Mouse (Mus musculus) MEL (cell line): ENCODE data around the gene Zic5. TPM values are rescaled to one million over a fixed set of nuclear protein-coding genes. Genes with fewer than 3 reads are reported as not detected.

Experiments
- DNase-seq: peaks from one replicate; pipeline ENCODE4 v3.0.0; 2011; ENCODE audit warnings: low read depth, low spot score
- H3K27ac ChIP-seq: 2 replicates; pipeline ENCODE4 v1.5.1; 2012; ENCODE audit warnings: low read depth, mild to moderate bottlenecking, control low read depth, low read length, moderate library complexity; ENCODE audit not compliant: control insufficient read depth
- H3K27me3 ChIP-seq, 2 experiments: fragments of 150-350 bp in 1 of 2; sonication (generic) in 1 of 2; 2 replicates each; pipeline ENCODE4 v1.6.1; 2012; ENCODE audit warnings: low read length in 2 of 2, mild to moderate bottlenecking in 2 of 2, improper control_type of control experiment in 1 of 2, moderate library complexity in 1 of 2; ENCODE audit not compliant: insufficient read depth in 2 of 2, control insufficient read depth in 1 of 2
- H3K36me3 ChIP-seq, 2 experiments: 2 replicates each; pipeline ENCODE4 v1.6.1; 2012 to 2014; ENCODE audit warnings: low read length in 2 of 2, improper control_type of control experiment in 1 of 2, inconsistent platforms in 1 of 2, mild to moderate bottlenecking in 1 of 2; ENCODE audit not compliant: insufficient read depth in 2 of 2, control insufficient read depth in 1 of 2
- H3K4me1 ChIP-seq, 2 experiments: fragments of 150-350 bp in 1 of 2; sonication (generic) in 1 of 2; 2 replicates each; pipeline ENCODE4 v1.6.1; 2012; ENCODE audit warnings: low read length in 2 of 2, improper control_type of control experiment in 1 of 2, mild to moderate bottlenecking in 1 of 2; ENCODE audit not compliant: insufficient read depth in 2 of 2, control insufficient read depth in 1 of 2
- H3K4me3 ChIP-seq, 2 experiments: fragments of 150-350 bp in 1 of 2; sonication (generic) in 1 of 2; 2 replicates each; pipeline ENCODE4 v1.5.1; 2012; ENCODE audit warnings: low read depth in 2 of 2, low read length in 2 of 2, mild to moderate bottlenecking in 2 of 2, moderate library complexity in 2 of 2, control low read depth in 1 of 2, improper control_type of control experiment in 1 of 2; ENCODE audit not compliant: control insufficient read depth in 1 of 2, insufficient read depth in 1 of 2
- H3K79me2 ChIP-seq: 2 replicates; pipeline ENCODE4 v1.6.1; 2012; ENCODE audit warnings: mild to moderate bottlenecking, low read length, moderate library complexity; ENCODE audit not compliant: control insufficient read depth, poor library complexity, insufficient read depth
- H3K9ac ChIP-seq: 2 replicates; pipeline ENCODE4 v1.6.1; 2012; ENCODE audit warnings: low read depth, mild to moderate bottlenecking, control low read depth, low read length, moderate library complexity; ENCODE audit not compliant: control insufficient read depth, poor library complexity, severe bottlenecking
- H3K9me3 ChIP-seq: fragments of 150-350 bp; sonication (generic); replicated peaks from 2 replicates; pipeline ENCODE4 v1.6.1; 2012; ENCODE audit warnings: mild to moderate bottlenecking, low read length, improper control_type of control experiment, moderate library complexity; ENCODE audit not compliant: insufficient read depth
- CHD1 ChIP-seq: IDR thresholded peaks from 2 replicates; pipeline ENCODE4 v1.6.1; 2012; ENCODE audit warnings: low read depth, mild to moderate bottlenecking, inconsistent platforms, low read length, improper control_type of control experiment
- CHD2 ChIP-seq: IDR thresholded peaks from 2 replicates; pipeline ENCODE4 v1.6.1; 2011; ENCODE audit warnings: low read length, improper control_type of control experiment
- E2F4 ChIP-seq: IDR thresholded peaks from 2 replicates; pipeline ENCODE4 v1.6.1; 2011; ENCODE audit warnings: low read depth, low read length, improper control_type of control experiment, borderline replicate concordance
- ELF1 ChIP-seq: IDR thresholded peaks from 2 replicates; pipeline ENCODE4 v1.6.1; 2014; ENCODE audit warnings: low read depth, mild to moderate bottlenecking, inconsistent platforms, low read length, improper control_type of control experiment, moderate library complexity
- EP300 ChIP-seq, 2 experiments: IDR thresholded peaks; 2 replicates each; pipeline ENCODE4 v1.6.1; 2011; ENCODE audit warnings: improper control_type of control experiment in 2 of 2, low read length in 2 of 2, low read depth in 1 of 2, mild to moderate bottlenecking in 1 of 2
- ETS1 ChIP-seq: IDR thresholded peaks from 2 replicates; pipeline ENCODE4 v1.6.1; 2012; ENCODE audit warnings: low read depth, mild to moderate bottlenecking, inconsistent platforms, low read length, improper control_type of control experiment, moderate library complexity
- HCFC1 ChIP-seq: IDR thresholded peaks from 2 replicates; pipeline ENCODE4 v1.6.1; 2012; ENCODE audit warnings: low read depth, mild to moderate bottlenecking, inconsistent platforms, low read length, improper control_type of control experiment, moderate library complexity
- JUND ChIP-seq: IDR thresholded peaks from 2 replicates; pipeline ENCODE4 v1.6.1; 2011; ENCODE audit warnings: low read depth, mild to moderate bottlenecking, improper control_type of control experiment, low read length
- MAZ ChIP-seq: IDR thresholded peaks from 2 replicates; pipeline ENCODE4 v1.6.1; 2012; ENCODE audit warnings: low read depth, mild to moderate bottlenecking, inconsistent platforms, low read length, improper control_type of control experiment
- MXI1 ChIP-seq: IDR thresholded peaks from 2 replicates; pipeline ENCODE4 v1.6.1; 2011; ENCODE audit warnings: mild to moderate bottlenecking, low read depth, low read length, improper control_type of control experiment
- MYB ChIP-seq: IDR thresholded peaks from 2 replicates; pipeline ENCODE4 v1.6.1; 2011; ENCODE audit warnings: mild to moderate bottlenecking, low read depth, low read length, improper control_type of control experiment
- NRF1 ChIP-seq: IDR thresholded peaks from 2 replicates; pipeline ENCODE4 v1.6.1; 2014; ENCODE audit warnings: low read depth, mild to moderate bottlenecking, inconsistent platforms, low read length, improper control_type of control experiment, moderate library complexity; ENCODE audit not compliant: poor library complexity, insufficient read depth, severe bottlenecking
- POLR2A ChIP-seq, 2 experiments: IDR thresholded peaks; 2 replicates each; pipeline ENCODE4 v1.6.1; 2011 to 2012; ENCODE audit warnings: low read length in 2 of 2, mild to moderate bottlenecking in 2 of 2, control low read depth in 1 of 2, improper control_type of control experiment in 1 of 2, low read depth in 1 of 2, moderate library complexity in 1 of 2; ENCODE audit not compliant: control insufficient read depth in 1 of 2, insufficient read depth in 1 of 2, poor library complexity in 1 of 2
- SMC3 ChIP-seq: IDR thresholded peaks from 2 replicates; pipeline ENCODE4 v1.6.1; 2011; ENCODE audit warnings: low read depth, low read length, improper control_type of control experiment
- TAL1 ChIP-seq: IDR thresholded peaks from 2 replicates; pipeline ENCODE4 v1.6.1; 2012; ENCODE audit warnings: mild to moderate bottlenecking, inconsistent platforms, low read length, moderate library complexity, mixed read lengths
- TBP ChIP-seq: IDR thresholded peaks from 2 replicates; pipeline ENCODE4 v1.8.0; 2011; ENCODE audit warnings: low read depth, low read length, improper control_type of control experiment
- TCF12 ChIP-seq: IDR thresholded peaks from 2 replicates; pipeline ENCODE4 v1.6.1; 2014; ENCODE audit warnings: low read depth, mild to moderate bottlenecking, inconsistent platforms, low read length, improper control_type of control experiment, moderate library complexity
- USF2 ChIP-seq, 2 experiments: IDR thresholded peaks; 2 replicates each; pipeline ENCODE4 v1.6.1; 2011 to 2012; ENCODE audit warnings: improper control_type of control experiment in 2 of 2, low read length in 2 of 2, borderline replicate concordance in 1 of 2, inconsistent platforms in 1 of 2, low read depth in 1 of 2, mild to moderate bottlenecking in 1 of 2; ENCODE audit not compliant: insufficient read depth in 1 of 2
- polyA plus RNA-seq, 2 experiments: library from polyadenylated mRNA; stranded (reverse) in 1 of 2; unstranded in 1 of 2; fragments of >175 nt in 1 of 2; fragments of >200 nt in 1 of 2; gene quantifications; 2 replicates each; pipeline versions ENCODE4 v1.2.1 to v1.2.4; 2012; ENCODE audit warnings: low replicate concordance in 2 of 2, low read depth in 1 of 2; ENCODE audit not compliant: insufficient read length in 2 of 2, insufficient read depth in 1 of 2, missing spikeins in 1 of 2
- total RNA-seq: library from RNA; depleted of rRNA; stranded (reverse); fragments of 300-350 nt; gene quantifications from 2 replicates; pipeline ENCODE4 v1.2.3, GENCODE M21; 2012

Gene Zic5
- total and polyA plus RNA-seq, 3 experiments, result 10.4 to 50.6 (median 23.6) TPM

DNA sequence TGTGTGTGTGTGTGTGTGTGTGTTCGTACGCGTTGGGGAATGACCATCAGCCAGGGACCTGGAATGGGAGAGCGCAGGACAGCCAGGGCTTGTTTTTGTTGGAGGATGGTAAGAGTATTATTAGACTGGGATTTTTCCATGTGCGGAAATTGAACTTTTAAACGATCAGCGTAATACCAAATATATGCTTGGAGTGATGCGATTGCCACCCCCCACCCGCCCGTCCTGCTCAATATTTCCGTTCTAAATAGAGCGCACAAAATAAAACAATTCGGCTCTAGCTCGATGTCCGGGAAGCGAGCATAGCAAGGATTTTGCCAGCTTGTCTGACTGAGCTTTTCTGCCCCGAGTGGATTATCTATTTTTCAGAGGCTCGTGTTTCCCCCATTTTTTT lies 11.3 kb upstream of the Zic5 start:
- Histone ChIP-seq H3K9ac (no peak overlapping the region), H3K9me3 (no peaks in the 10 kb centered on the region), H3K4me3 (no peak overlapping the region), H3K79me2 (no peaks in the 10 kb centered on the region), H3K27me3 (no peaks in the 10 kb centered on the region), H3K27ac (no peak overlapping the region)
- no peak for DNase-seq
- TF ChIP-seq POLR2A (IDR thresholded peaks at IDR 0.05; ENCODE audit: control insufficient read depth in 1 of 2, insufficient read depth in 1 of 2, low read depth in 1 of 2, low read length in 2 of 2, poor library complexity in 1 of 2), result no peak
- no peak for TF ChIP-seq TAL1
- TF ChIP-seq NRF1, result no peak
- TF ChIP-seq ETS1, result no peak
- TF ChIP-seq ELF1, result no peak
- TF ChIP-seq USF2 (IDR thresholded peaks at IDR 0.05; ENCODE audit: borderline replicate concordance in 1 of 2, insufficient read depth in 1 of 2, low read depth in 1 of 2, low read length in 2 of 2), result no peak
- TF ChIP-seq MXI1, result no peak
- no peak for TF ChIP-seq MYB
- TF ChIP-seq CHD2, result no peak
- TF ChIP-seq EP300 (IDR thresholded peaks at IDR 0.05; ENCODE audit: low read depth in 1 of 2, low read length in 2 of 2), result no peak
- TF ChIP-seq MAZ, result no peak
- TF ChIP-seq CHD1, result no peak
- TF ChIP-seq E2F4, result no peak
- no peak for TF ChIP-seq TCF12
- TF ChIP-seq, all 39 proteins: peak for 0
- no peaks in the 10 kb centered on the region for H3K36me3 ChIP-seq
- no peaks in the 10 kb centered on the region for H3K4me1 ChIP-seq

DNA sequence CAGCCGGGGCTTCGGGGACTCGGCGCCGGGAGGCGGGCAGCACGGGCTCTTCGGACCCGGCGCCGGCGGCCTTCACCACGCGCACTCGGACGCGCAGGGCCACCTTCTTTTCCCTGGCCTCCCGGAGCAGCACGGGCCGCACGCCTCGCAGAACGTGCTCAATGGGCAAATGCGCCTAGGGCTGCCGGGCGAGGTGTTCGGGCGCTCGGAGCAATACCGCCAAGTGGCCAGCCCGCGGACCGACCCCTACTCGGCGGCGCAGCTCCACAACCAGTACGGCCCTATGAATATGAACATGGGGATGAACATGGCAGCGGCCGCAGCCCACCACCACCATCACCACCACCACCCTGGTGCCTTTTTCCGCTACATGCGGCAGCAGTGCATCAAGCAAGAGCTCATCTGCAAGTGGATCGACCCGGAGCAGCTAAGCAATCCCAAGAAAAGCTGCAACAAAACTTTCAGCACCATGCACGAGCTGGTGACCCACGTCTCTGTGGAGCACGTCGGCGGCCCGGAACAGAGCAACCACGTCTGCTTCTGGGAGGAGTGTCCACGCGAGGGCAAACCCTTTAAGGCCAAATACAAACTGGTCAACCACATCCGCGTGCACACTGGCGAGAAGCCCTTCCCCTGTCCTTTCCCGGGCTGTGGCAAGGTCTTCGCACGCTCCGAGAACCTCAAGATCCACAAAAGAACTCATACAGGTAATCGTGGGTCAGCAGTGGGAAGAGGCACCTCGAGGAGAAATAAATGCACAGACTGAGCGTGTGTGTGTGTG lies 10.8 kb upstream of the Zic5 start:
- H3K4me3 ChIP-seq, result no peak overlapping the region

More for the DNA sequence above, 10.8 kb upstream of the Zic5 start:
- no peak for TF ChIP-seq CHD2
- TF ChIP-seq ELF1, result no peak
- TF ChIP-seq TAL1, result no peak
- TF ChIP-seq SMC3, result no peak
- no peak for TF ChIP-seq TCF12
- no peak for TF ChIP-seq TBP
- TF ChIP-seq MXI1, result no peak
- TF ChIP-seq JUND, result no peak
- no peak for TF ChIP-seq POLR2A (IDR thresholded peaks at IDR 0.05; ENCODE audit: control insufficient read depth in 1 of 2, insufficient read depth in 1 of 2, low read depth in 1 of 2, low read length in 2 of 2, poor library complexity in 1 of 2)
- TF ChIP-seq HCFC1, result no peak
- TF ChIP-seq, all 39 proteins: peak for 0
- Histone ChIP-seq H3K36me3 (no peaks in the 10 kb centered on the region), H3K4me1 (no peaks in the 10 kb centered on the region), H3K27ac (no peak overlapping the region), H3K9me3 (no peaks in the 10 kb centered on the region), H3K79me2 (no peaks in the 10 kb centered on the region), H3K9ac (no peak overlapping the region), H3K27me3 (no peaks in the 10 kb centered on the region)
- DNase-seq, result no peak
